Mouse (Mus musculus) cerebellum, adult 2 months (tissue): ENCODE measurements around the gene Olfr721-ps1.

Source experiments
- CTCF ChIP-seq: fragments of 200-500 bp; IDR thresholded peaks from 2 replicates; pipeline ENCODE4 v1.5.1; 2011; ENCODE audit warnings: low read depth, mild to moderate bottlenecking, control low read depth, low read length, moderate library complexity, borderline replicate concordance; ENCODE audit not compliant: insufficient read depth
- POLR2A ChIP-seq: fragments of 200-500 bp; IDR thresholded peaks from 2 replicates; pipeline ENCODE4 v1.6.1; 2011; ENCODE audit warnings: low read length, control low read depth, borderline replicate concordance; ENCODE audit not compliant: insufficient read depth

- TF ChIP-seq CTCF (no peak), POLR2A (no peak)
These were observed 47.2 kb upstream of the Olfr721-ps1 start for GRCm38 (mm10) chr14:14353740-14354510.
